Mouse (Mus musculus): ENCODE measurements around the gene Zfp82.

DNA sequence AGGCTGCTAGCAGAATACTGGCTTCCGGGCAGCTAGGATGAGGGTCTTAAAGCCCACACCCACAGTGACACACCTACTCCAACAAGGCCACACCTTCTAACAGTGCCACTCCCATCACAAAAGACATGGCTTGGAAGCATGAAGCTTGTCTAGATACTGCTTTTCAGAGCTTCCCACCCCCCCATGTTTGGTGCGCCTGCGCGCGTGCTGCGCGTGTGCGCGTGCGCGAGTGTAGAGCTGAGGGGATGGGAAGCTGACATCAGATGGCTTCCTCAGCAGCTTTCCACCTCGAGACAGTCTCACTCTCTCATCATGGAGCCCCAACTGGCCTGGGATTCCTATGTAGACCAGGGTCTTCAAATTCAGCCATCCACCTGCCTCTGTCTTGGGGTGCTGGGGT lies 38.4 kb downstream of the Zfp82 start:
- no peak for TF ChIP-seq CTCF (IDR thresholded peaks at IDR 0.05; ENCODE audit: extremely low read depth, insufficient read depth, insufficient read length, insufficient replicate concordance)
- TF ChIP-seq POLR2A (IDR thresholded peaks at IDR 0.05; ENCODE audit: low read depth, low read length), result no peak
